Mouse (Mus musculus) right cerebral cortex, postnatal 14 days (tissue): ENCODE measurements around the gene Vat1l.
A peak's percentile ranks its signal among the peaks of the same experiment; 100 is the strongest.

Experiments
- DNase-seq: peaks from one replicate; pipeline ENCODE4 v3.0.0; 2022

Gene Vat1l

DNA sequence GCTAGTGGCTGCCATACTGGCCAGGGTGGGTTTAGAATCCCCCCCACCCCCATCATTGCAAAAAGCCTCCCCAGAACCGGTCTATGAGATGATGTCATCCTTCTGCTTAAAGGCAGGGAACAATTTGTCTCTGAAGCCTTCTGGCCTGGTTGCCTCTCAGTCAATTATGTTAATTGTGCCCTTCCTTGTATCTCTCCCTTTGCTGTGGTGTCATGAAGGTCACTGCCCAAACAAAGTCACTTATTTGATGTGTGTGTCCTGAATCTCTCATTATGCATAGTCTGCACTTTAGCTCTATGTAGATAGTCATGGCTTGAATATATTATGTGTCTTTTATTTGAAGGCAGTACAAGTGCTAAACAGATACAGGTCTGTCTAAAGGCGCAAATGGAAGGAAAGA is 92.8 kb downstream of the Vat1l start:
- DNase-seq: no peak

DNA sequence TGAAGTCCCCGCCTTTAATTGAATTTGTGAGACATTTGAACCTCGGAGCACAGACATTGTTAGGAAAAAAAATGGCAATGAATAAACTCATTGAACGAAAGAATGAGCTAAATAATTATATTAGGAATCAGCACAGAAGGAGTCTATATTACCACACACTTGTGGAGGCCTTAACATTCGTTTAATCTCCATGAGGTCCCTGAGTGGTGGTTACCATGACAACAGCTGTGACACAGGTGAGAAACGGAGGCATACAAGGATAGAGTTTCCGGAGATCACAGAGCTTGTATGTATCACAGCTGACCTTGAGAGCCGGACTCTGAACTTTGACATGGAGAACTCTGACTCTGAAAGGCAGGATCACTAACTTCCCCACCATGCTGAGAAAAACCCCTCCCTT is 94.7 kb downstream of the Vat1l start:
- no peak for DNase-seq

DNA sequence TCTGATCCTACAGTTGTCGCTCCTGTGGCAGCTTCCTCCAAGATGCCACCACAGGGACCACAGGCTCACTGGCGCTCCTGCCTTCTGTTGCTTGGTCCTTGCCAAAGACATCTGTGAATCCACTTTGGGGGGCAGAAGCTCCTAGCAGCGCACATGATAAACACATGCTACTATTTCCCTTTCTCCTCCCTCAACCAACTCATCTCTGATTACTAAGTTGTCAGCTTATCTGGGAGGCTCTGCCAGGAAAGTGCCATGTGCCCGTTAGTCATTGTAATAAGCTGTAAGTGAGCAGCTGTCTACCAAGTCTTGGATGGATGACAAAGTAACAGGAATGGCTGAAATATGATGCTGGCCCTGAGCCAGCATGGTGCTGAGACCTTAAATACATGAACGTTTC is 100.9 kb downstream of the Vat1l start:
- no peak for DNase-seq

DNA sequence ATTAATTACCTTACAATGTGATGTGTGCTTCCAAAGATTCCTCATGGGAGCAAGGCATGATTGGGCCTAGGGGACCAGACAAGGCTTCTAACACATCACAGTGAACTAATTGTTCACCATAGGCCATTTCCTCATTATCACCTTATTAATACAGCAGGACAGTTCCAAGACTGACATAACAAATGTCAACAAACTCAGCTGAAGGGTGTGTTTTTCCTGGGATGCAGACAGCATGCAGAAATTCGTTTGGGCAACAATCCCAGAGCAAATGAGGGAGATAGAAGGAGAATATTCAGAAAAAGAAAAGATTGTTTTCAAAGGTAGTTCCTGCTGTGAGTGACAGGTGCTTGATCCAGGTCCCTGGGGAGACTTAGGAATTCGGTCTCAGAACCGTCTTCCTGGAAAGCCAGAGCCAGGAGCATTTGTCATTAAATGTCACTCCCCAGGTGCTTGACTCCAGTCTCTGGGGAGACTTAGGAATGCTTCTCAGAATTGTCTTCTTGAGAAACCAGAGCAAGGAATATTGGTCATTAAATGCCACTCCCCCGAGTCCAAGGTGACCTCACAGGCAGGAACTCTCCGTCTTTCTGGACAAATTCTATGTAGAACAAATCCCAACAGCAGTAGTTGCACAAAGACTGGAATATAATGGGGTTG is 109.4 kb downstream of the Vat1l start:
- no peak for DNase-seq

DNA sequence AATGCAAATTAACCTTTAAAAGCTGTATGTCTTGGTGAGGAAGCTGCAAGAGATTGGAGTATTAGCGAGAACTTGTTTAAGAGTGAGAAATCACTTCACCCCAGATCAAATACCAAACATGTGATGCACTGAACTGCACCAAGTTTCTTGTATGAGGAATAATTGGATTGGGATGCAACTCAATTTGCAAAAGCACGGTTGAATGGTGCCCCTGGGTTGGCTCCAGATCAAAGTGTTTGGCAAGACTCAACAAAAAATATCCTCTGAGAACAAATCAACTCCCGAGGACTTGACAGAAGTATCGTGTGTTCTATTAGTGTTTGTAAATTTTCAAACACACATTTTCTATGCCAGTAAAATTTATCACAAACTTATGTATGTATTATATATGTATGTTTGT is 112.7 kb downstream of the Vat1l start:
- DNase-seq: no peak

DNA sequence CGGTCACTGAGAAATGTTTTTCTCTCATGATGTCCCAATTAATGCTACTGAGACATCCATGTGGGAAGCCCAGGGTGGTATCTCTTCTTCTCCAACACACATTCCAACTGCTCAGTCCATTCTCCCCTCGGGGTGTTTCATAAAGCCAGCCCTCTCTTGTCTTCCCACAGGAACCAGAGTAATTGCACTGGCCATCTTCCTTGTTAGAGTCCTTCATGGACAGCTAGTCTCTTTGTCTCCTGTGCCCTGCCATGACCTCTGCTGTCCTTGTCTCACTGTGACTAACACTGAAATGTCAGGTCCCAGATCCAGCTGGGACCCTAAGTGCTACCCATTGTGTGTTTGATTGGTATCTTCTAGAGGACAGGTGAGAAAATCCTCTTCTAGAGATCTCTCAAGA is 116.7 kb downstream of the Vat1l start:
- DNase-seq: no peak

DNA sequence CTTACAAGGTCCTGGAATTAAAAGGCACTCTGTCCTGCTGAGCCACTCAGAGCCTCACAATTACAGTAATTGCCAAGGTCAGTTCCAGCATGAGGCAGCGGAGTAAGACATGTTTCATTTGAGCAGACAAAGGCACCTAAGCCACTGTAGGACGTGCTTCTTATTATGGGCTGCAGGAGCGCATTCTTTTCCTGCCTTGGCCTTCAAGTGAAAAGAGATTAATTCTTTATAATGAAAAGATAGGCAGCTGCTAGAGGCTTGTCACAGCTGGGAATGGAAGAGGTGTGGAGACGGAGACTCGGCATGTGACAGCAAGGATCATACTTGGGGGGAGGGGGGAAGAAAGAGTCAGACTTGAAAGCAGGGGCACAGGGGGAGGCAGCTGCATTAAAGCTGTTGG is 126.5 kb downstream of the Vat1l start:
- no peak for DNase-seq

DNA sequence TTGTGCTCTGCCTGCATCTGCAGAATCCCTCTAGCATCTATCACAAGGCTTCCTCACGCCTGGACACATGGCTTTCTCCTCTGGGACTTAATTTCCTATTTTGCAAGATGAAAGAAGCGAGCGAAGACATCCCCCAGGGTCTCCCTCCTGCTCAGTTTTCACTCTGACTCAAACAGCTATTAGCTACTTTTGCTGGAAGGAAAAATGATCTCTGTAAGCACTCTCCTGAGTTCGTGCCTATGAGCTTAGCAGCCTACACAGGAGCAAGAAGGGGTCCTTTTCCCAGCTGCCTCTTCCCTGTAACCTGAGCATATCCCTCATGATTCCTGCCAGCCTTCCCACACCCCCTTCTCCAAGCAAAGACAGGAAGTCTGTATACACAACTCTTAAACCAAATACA is 127.5 kb downstream of the Vat1l start:
- DNase-seq: no peak

DNA sequence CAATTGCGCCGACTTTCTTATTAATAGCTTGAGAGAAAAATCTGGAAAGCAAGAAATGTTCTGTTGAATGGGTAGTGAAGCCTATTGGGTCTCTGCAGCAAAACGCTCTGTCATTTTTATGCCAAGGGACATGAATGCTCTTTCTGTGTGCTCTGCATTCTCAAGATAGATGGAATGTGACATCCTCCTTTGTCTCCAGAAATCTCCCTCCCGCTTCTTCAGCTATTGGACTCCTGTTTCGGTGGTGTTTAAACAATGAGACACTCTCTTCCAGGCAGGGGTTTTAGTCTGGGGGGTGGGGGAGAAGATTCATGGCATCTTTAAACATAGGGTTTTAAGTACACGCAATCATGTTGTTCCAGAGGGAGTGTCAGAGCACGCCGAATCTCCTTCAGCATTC is 130.3 kb downstream of the Vat1l start:
- DNase-seq: no peak

DNA sequence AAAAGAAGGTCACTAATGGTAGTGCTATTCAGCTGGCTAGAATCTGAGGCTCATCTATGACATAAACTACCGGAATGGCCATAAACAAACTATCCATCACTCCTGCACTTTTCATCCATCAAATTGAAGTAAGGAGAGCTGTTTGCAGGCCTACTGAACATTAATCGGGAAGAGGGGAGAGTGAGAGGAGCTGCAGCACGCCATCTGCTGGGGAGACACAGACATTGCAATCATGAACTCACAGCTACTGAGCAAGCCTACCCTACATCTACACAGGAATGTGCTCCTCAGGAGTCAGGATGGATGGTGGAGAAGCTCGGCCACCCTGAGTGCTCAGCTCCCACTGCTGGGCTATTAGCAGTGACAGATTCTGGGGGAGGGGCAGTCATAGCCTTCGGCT is 136.9 kb downstream of the Vat1l start:
- DNase-seq: peak; percentile 8

DNA sequence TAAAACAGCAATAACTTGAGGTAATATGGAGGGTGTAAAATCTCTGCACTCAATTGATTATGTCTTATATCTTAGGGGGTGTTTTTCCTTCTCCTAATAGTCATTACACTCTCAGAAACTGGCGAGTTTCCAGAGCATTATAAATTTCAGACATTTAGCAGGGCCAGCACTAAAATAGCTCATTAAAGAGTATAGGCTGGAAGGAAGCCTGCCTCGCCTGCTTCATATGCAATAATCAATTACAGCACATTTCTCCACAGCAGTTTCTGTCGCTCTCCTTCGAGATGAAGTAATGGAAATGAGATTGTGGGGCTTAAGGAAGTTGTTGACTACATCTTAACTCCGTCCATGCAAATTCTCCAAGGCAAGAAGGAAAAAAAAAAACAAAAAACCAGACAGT is 139.4 kb downstream of the Vat1l start:
- DNase-seq: no peak

DNA sequence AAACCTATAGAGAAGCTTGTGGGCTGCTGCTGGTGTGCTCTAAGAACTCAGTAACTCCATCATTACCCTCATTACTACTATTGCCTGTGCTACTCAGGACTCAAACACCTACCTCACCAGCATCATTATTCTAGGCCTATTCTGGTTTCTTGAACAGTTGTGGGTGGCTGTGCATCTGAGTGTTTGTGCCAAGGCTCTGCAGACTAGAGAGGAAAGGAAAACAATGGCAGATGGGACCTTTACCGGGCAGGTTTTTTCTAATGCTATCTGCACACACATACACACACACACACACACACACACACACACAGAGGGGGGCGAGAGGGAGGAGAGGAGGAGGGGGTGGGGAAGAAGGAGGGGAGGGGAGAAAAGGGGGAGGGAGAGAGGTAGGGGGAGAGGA is 140.6 kb downstream of the Vat1l start:
- no peak for DNase-seq

DNA sequence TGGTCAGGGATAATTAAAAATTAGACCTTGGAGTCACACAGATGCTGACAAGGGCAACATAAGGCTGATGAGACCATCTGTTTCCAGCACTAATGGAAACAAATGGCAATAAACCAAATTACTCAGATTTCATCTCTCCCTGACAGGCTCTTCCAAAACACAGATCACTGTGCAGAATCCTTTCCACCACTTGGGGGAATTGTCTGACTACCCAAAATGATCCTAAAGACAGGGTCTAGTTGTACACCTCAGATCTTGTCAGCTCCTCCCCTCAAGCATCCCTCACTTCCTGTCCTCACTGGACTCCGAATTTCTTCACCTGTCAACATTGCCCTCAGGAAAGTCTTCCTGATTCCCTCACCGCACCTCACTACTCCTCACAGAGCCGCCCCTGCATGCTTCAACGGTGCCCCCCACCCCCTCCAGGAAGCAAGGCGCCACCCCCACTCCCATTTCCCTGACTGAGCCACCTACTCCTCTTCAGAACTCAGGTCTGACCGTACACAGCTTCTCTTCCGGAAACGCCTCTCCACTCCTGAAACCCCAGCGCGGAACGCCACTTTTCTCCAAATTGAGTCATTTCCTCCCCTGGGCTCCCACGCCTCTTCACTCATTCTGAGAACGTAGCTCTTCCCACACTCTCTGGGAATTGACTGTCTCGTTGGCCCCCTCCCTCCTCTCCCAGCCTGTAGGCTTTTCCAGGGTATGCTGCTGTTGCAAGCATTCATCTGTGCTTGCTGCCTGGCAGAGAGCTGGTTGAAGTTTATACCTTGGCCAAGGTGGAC is 146.4 kb downstream of the Vat1l start:
- peak; percentile 28 for DNase-seq

DNA sequence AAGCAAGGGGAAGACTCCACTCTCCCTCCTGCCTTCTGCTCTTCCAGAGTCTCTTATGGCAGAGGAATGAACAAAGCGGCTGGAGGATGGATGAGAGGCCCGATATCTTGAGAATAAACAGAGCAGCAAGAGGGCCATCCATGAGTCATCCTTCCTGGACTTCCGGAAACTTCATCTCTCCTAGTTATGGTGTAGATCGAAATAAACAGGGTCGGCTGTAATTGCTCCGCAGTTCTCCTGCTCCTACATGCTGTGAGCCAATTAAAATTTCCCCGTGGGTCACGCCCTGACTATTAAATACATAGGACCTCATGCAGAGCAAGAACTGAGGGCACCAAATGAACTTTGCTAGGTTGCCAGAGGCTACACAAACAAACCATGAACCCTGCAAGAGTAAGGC is 155.1 kb downstream of the Vat1l start:
- DNase-seq: no peak

DNA sequence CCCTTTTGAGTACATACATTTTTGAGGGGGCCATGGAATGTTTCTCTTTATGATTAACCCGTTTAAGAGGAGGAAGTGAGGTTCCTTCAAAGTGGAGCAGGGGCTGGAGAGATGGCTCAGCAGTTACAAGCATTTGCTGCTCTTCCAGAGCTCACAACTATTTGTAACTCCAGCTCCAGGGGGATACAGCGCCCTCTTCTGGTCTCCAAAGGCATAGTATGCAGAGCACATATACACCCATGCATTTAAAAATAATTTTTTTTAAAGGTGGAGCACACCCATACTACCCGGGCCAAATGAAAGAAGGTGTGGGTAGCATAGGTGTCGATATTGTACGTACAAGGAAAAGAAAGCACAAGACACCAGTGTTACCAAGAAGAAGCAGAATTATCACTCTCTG is 157.8 kb downstream of the Vat1l start:
- DNase-seq: peak; percentile 7

DNA sequence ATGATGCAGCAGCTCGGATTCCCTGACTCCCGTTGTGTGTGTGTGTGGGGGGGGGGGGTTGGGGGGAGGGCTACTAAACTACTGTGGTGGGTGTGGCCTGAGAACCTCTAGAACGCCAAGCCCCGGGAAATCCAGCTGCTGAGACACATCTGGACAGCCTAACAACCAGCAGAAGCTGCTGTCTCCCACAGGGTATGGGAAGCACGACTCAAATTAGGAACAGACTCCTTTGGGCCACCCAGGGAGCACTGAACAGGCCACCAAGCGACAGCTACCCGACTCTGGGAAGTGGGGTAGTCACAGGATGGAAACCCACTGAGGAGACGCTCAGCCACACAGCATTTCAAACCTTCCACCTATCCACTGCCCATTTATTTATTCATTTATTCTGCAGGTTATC is 158.2 kb downstream of the Vat1l start:
- no peak for DNase-seq

DNA sequence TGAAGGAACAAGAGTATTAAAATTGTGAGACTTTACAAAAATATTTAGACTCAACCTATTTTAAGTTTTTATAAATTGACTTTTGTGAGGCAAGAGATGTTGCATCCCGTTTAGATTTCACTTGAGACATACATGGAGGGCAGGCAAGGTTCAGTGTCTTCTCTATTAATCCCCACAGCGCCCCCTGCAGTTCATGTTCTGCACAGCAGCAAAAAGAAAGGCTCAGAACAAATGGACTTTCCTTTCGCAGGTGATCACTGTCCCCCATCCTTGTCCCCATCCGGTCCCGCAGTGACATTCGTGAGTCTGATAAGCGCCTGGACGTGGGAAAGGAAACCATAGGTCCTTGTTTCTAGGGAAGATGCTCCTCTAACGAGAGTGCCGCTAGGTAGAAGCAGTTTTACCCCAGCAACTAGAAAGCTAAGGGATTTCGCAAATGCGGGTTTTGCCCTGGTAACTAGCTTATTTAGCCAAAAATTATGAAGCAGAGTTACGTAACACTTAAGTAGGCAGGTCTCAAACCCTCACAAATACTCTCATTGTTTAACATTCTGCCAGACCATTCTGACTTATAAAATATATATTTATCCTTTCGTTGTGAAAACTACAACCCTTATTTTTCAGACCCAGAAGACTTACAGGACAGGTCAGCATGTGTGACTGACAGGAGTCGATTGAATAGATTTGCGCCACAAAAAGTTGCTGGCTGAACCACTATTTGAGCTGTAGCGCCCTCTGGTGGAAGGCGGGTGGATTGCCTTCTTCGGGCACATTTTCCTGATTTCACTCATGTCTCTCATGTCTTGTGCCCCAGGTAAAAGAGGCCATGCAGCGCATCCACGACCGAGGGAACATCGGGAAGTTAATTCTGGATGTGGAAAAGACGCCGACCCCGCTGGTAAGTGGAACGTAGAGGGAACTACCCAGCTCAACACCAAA is 163.9 kb downstream of the Vat1l start:
- peak; percentile 84 for DNase-seq

DNA sequence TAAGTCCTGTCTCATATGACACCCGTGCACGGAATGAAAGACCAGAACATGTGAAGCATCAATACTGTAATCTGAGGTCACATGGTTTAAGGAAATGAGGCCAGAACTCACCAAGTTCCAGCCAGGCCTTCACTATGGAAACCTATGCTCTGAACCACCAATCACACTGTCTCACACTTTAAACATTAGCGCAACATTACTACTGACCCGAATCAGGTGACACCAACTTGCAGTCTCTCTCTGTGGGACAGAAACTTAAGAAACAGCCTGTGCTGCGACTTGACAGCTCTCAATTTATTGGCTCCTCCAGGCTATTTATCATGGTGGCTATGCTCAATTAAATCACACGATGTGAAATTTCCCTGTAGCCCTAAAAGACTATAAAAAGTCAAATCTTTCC is 169.0 kb downstream of the Vat1l start:
- DNase-seq: no peak

DNA sequence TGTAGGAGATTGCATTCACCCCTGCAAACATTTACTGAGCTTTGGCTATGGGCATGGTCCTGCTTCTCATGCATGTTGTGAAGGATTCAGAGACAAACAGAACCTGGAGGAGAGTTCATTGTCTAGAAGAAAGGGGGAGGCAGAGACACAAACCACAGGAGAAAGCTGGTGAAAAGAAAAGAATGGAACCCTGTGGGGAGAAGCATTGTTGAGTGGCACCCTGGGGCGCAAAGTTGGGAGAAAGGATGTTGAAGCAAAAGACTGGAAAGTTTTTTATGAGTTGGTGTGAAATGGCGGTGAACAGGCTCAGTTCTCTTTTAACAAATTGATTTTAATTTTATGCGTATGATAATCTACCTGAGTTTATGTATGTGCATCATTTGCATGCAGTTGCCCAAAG is 178.8 kb downstream of the Vat1l start:
- no peak for DNase-seq

DNA sequence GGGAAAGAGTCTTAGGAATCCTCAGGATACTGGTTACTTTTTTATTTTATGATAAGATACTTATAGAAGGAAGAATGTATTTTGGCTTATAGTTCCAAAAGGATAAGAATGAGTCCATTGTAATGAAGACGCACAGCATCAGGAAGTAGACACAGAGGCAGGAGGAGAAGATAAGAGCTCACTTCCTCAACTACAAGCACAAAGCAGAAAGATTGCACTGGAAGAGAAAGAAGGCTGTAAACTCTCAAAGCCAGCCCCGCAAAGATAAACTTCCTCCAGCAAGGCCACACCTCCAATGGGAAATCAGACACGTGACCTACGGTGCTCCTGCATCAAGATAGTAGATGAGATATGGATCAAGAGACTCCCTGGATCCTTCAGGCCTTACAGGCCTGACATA is 182.1 kb downstream of the Vat1l start:
- DNase-seq: no peak

DNA sequence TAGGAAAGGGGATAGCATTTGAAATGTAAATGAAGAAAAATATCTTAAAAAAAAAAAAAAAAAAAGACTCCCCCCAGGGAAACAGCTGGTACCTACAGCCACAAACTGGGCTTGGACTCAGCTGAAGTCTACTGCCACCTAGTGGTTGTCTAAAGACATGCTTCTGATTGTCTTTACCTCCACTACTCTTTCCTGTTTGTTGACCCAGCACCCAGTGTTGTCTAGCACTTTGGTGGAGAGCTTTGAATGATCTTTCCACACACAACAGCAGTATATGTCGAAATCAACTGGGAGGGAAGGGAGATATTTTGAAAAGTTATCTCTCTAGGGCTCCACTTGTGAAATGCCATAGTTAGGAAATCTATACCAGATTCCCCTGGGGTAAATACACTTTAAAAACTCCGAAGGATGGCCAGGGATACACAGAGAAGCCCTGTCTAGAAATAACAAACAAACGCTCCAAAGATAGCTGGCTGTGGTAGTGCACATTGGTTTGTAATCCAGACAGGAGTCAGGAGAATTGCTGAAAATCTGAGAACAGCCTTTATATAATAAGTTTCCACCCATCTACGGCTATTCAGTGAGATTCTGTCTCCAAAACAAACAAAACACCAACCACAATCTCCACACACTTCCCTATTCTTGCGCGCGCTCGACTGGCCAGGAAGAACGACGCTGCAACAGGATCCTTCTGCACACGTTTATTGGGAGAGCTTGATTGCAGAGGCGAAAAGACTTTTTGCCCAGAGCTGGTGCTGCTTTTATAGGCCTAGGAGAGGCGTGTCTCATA is 185.2 kb downstream of the Vat1l start:
- DNase-seq: no peak

DNA sequence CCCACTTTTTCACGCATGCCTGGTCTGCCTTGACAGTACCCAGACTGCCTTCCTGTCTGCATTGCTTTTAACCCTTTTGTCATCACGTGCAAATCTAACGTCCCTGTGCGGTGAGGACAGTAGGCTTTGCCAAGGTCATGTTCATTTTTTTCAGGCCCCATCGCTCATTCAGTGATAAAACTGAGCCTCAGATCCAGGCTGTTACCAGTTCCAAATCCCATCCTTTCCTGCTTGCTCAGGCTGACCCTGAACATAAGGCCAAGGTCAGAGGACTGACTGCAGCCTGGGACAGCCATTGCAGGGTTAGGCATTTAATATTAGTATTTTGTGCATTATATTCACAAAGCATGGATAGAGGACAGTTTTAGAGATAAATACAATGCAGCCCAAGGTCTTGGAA is 192.9 kb downstream of the Vat1l start:
- DNase-seq: no peak

DNA sequence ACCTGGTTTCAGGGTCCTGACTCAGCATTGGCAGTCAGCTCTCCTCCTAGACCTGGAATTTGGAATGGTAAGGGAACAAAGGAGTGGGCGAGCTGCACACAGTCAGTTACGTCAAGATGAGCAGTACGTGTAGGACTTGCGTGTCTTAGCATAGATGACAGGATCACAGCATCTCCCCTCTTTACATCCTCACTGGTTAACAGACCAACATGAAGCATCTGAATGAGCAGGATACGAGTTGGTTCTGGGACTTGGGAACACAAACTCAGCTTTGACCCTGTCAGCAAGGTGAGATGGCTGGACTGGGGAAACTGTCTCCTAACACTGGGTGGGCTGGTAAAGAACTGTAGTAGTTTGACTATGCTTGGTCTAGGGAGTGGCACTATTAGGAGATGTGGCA is 193.9 kb downstream of the Vat1l start:
- no peak for DNase-seq
